Mouse (Mus musculus) gastrocnemius, adult 2 months (tissue): Measurements from ENCODE around the gene Aloxe3. TPM values are rescaled to one million over a fixed set of nuclear protein-coding genes. Genes with fewer than 3 reads are reported as not detected.

ENCODE experiments used
- DNase-seq: peaks from one replicate; pipeline ENCODE4 v3.0.0; 2022
- H3K27ac ChIP-seq: fragments of 200-600 bp; 2 replicates; pipeline ENCODE4 v1.8.1; 2022; ENCODE audit warnings: mild to moderate bottlenecking
- H3K4me3 ChIP-seq: fragments of 200-600 bp; 2 replicates; pipeline ENCODE4 v1.8.1; 2022; ENCODE audit warnings: mild to moderate bottlenecking, moderate library complexity
- CTCF ChIP-seq: fragments of 200-600 bp; IDR thresholded peaks from 2 replicates; pipeline ENCODE4 v1.8.1; 2022; ENCODE audit warnings: antibody characterized with exemption, mild to moderate bottlenecking, moderate library complexity
- intact Hi-C: fragments of 180-260 bp; cut with DNase I; formaldehyde crosslinking; loops from one replicate; pipeline ENCODE4 v1.15.1; 2025
- total RNA-seq, 2 experiments: library from RNA; stranded (reverse); gene quantifications; 2 replicates each; pipeline ENCODE4 v1.2.3; 2021

Aloxe3 gene
- total RNA-seq, 2 experiments from 2014 or later: not detected

- intact Hi-C loops: loop anchor here (1.0 to 5.0 kb wide), 6 partner anchors 27 to 293 kb away; no protein-coding TSS in a partner anchor
- peak; percentile 90 for DNase-seq
- TF ChIP-seq CTCF: no peak
- H3K27ac ChIP-seq: peak overlapping the region; percentile 87
- peak overlapping the region; percentile 74 for H3K4me3 ChIP-seq
Observed at GRCm38 (mm10) chr11:69123693-69124497, 1.8 kb upstream of the Aloxe3 start.

DNA sequence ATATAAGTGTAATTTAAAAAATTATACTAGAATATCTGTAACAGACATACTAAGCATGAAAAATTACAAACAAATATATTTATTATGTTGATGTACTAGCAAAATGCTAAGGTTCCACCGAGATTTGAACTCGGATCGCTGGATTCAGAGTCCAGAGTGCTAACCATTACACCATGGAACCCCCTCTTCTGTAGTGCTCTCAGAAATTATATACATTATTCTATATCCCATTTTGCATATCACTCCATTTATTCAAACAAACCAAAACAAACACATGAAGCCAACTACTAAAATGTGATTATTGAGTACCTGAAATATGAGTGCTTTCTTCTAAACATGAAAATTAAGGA is 1.2 kb upstream of the Aloxe3 start:
- DNase-seq: peak; percentile 57
- H3K27ac ChIP-seq: peak overlapping the region; percentile 87

DNA sequence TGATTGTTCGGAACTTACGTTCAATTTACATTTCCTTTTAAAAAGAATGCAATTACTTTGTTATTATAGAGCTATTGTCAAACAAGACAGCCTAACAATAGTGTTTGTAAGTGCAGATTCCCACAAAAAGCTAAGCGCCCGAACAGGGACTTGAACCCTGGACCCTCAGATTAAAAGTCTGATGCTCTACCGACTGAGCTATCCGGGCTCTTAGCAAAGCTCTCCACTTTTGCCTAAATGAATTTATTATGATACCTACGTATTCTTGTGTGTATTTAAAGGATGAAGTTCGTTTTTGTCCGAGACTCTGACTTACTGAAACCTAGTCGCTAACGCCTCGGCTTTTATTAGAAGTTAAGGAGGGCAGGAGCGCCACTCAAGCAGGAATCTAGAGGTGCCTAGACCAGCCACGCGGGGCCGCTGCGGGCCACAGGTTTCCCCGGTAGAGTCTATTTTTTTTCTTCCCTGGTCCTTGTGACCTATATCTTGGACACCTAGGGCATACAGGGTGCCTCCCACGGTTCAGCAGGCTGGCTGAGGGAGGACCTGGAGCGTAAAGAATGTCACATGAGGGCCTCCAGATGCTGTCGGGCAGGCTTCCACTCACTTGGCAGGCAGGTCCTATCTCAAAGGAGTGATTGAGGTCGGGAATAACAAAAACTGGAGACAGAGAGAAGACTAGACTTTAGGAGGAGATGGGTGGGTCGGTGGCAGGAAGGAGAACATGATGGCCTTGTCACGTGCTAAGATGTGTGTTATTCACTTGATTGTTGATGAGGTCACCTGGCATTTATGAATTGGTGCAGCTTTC is 450 bp upstream of the Aloxe3 start:
- Histone ChIP-seq H3K4me3 (peak overlapping the region; percentile 74), H3K27ac (peak overlapping the region; percentile 89)
- TF ChIP-seq CTCF: peak; percentile 78
- intact Hi-C loops: loop anchor here (5.0 kb wide), 1 partner anchor 117 kb away; no protein-coding TSS in a partner anchor
- peak; percentile 86 for DNase-seq

More for the DNA sequence above, 1.2 kb upstream of the Aloxe3 start:
- no peak for TF ChIP-seq CTCF
- H3K4me3 ChIP-seq: peak overlapping the region; percentile 74
- intact Hi-C loops: loop anchor here (1.0 to 5.0 kb wide), 4 partner anchors 62 to 293 kb away; no protein-coding TSS in a partner anchor

DNA sequence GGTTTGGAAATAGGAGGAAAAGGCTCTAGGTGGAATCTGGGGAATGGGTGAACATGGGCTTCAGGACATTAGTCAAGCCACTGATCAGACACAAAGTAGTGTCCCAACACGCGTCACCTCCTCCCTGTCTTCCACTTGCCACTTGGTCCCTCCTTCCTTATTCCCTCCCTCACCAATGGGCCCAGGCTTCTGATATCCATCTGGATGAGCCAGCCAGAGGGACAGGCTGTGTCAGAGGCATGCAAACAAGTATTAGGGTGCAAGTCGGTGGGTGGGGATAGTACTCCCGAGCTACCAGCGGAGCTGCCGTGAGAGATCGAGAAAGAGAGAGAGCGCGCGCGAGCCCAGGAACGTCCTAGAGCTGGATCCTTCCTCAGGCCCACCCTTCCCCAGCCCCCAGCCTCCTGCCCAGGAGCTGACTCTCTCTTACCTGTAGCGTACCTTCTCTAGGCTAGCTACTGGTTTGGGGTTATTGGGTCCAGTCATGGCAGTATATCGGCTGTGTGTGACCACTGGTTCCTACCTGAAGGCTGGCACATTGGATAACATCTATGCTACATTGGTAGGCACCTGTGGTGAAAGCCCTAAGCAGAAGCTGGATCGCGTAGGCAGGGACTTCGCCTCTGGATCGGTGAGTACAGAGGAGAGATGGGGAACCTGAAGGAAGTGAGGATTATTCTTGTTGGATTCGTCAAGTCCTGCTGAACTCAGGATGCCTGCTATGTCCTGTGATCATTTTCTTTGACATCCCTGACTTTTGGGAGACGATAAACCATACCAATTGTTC is 416 bp downstream of the Aloxe3 start:
- no peak for TF ChIP-seq CTCF
- DNase-seq: no peak
- intact Hi-C loops: loop anchor here (2.0 to 5.0 kb wide), 2 partner anchors 23 to 116 kb away; no protein-coding TSS in a partner anchor
- Histone ChIP-seq H3K27ac (peak overlapping the region; percentile 89), H3K4me3 (peak overlapping the region; percentile 74)

DNA sequence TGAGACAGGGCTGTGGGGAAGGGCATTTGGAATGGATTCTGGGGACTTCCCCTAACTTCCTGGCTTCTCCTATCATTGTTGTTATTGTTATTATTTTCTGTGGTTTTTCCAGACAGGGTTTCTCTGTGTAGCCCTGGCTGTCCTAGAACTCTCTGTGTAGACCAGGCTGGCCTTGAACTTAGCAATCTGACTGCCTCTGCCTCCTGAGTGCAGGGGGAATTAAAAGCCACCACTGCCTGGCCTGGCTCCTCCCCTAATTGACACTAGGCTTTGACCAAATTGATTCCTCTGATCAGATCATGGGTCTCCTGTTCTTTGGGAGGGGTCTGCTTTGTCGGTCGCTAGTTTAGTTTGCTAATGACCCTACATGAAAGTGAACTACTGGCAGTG is 1.0 kb downstream of the Aloxe3 start:
- Histone ChIP-seq H3K27ac (no peak overlapping the region), H3K4me3 (no peak overlapping the region)
- no peak for DNase-seq
- intact Hi-C loops: loop anchor here (2.0 to 5.0 kb wide), 2 partner anchors 22 to 116 kb away; no protein-coding TSS in a partner anchor
- no peak for TF ChIP-seq CTCF

DNA sequence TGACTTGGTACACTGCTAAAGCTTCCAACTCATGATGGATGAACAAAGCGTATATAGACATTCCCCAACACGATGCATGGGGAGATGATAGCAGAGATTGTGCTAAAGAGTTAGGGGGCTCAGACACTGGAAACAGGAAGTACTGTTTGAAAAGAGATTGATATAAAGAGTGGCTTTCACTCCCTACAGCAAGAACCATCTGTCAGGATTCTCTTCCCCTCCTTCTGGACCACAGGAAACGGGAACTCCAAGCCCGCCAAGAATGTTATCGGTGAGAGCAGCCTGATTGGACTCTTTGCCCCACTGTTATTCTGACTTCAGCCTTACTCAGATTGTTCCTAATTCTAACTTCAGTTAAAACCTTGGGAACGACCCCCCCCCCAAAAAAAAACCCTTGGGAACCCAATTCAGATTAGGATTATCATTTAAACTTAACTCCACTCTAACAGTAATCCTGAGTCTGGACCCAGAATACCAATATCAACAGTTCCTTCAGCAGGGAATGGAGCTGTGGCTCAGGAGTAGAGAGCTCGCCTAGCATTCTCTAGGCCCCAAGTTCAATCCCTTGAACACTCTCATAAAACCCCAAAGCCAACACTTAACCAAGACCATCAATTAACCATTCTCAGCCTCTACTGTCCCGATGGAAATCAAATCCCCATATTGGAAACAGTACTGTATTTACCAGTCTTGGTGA is 2.9 kb downstream of the Aloxe3 start:
- no peak for DNase-seq
- Histone ChIP-seq H3K4me3 (no peak overlapping the region), H3K27ac (no peak overlapping the region)
- TF ChIP-seq CTCF: no peak
- intact Hi-C loops: loop anchor here (5.0 kb wide), 1 partner anchor 114 kb away; no protein-coding TSS in a partner anchor

DNA sequence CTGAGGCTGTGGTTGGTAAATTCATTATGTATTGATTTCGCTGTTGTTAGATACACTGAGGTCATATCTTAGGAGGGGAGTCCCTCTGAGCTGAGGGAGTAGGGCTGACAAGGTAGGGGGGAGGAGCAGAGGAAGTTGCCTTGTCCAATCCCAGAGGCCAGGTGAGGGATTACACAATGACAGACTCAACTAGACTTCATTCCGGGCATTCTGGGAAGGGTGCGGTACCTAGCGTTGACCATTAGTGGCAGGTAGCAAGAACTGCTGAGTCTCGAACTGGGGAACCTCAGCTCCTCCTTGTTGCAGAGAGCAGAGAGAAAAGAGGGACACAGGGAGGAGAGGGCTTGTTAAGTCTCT is 7.8 kb downstream of the Aloxe3 start:
- Histone ChIP-seq H3K27ac (no peak overlapping the region), H3K4me3 (peak overlapping the region; percentile 71)
- intact Hi-C loops: no loop called here
- no peak for TF ChIP-seq CTCF
- no peak for DNase-seq

GRCm38 (mm10) chr11:69133923-69134621 is 8.4 kb downstream of the Aloxe3 start:
- intact Hi-C loops: no loop called here
- Histone ChIP-seq H3K4me3 (peak overlapping the region; percentile 71), H3K27ac (0 out of 2 replicates have a peak overlapping the region, but pooled peaks have one; percentile 17)
- peak; percentile 40 for DNase-seq
- TF ChIP-seq CTCF: peak; percentile 35

GRCm38 (mm10) chr11:69134622-69134968 is 8.9 kb downstream of the Aloxe3 start:
- H3K4me3 ChIP-seq: peak overlapping the region; percentile 71
- DNase-seq: no peak
- H3K27ac ChIP-seq: no peak overlapping the region
- TF ChIP-seq CTCF: no peak
- intact Hi-C loops: no loop called here

- no peak for TF ChIP-seq CTCF
- H3K27ac ChIP-seq: no peak overlapping the region
- intact Hi-C loops: no loop called here
- no peak for DNase-seq
- H3K4me3 ChIP-seq: no peak overlapping the region
Observed at GRCm38 (mm10) chr11:69135361-69135760, 9.7 kb downstream of the Aloxe3 start.

- Histone ChIP-seq H3K27ac (no peak overlapping the region), H3K4me3 (no peak overlapping the region)
- peak; percentile 51 for DNase-seq
- intact Hi-C loops: no loop called here
- TF ChIP-seq CTCF: no peak
Observed at GRCm38 (mm10) chr11:69147546-69147945, 21.9 kb downstream of the Aloxe3 start.
